Mouse (Mus musculus): ENCODE data around the gene Pcdh15.

GRCm38 (mm10) chr10:73938989-73939388 is 839.8 kb downstream of the Pcdh15 start:
- no peak for TF ChIP-seq TAL1 (IDR thresholded peaks at IDR 0.05; ENCODE audit: low read length)
- TF ChIP-seq GATA1 (IDR thresholded peaks at IDR 0.05; ENCODE audit: low read length): no peak
